Mouse (Mus musculus): ENCODE measurements around the gene Idh3a.

GRCm38 (mm10) chr9:54643179-54643578 is 57.0 kb downstream of the Idh3a start:
- TF ChIP-seq CTCF (IDR thresholded peaks at IDR 0.05; ENCODE audit: low read depth, low read length), result no peak
- no peak for TF ChIP-seq POLR2A (IDR thresholded peaks at IDR 0.05; ENCODE audit: extremely low read depth, insufficient read depth, low read length)
